Mouse (Mus musculus) cortical plate, adult 2 months (tissue): ENCODE measurements at regions not wholly inside any gene's neighbourhood (a gene's known extent, or its start where the extent isn't known, plus 50 kb on each side); places are given as distances from the start of the nearest gene placed in this dataset.

Experiments used
- H3K27ac ChIP-seq: fragments of 200-500 bp; 2 replicates; pipeline ENCODE4 v1.5.1; 2012; ENCODE audit warnings: low read length, control low read depth, inconsistent platforms; ENCODE audit not compliant: insufficient read depth
- H3K4me1 ChIP-seq: fragments of 200-500 bp; 2 replicates; pipeline ENCODE4 v1.6.1; 2011; ENCODE audit warnings: low read length; ENCODE audit not compliant: control insufficient read depth, insufficient read depth
- H3K4me3 ChIP-seq: fragments of 200-500 bp; 2 replicates; pipeline ENCODE4 v1.5.1; 2011; ENCODE audit warnings: mild to moderate bottlenecking, low read length, control low read depth; ENCODE audit not compliant: insufficient read depth
- CTCF ChIP-seq: fragments of 200-500 bp; IDR thresholded peaks from 2 replicates; pipeline ENCODE4 v1.5.1; 2011; ENCODE audit warnings: mild to moderate bottlenecking, control low read depth, low read length; ENCODE audit not compliant: insufficient read depth; ENCODE audit errors: extremely low read depth
- POLR2A ChIP-seq: fragments of 200-500 bp; IDR thresholded peaks from 2 replicates; pipeline ENCODE4 v1.6.1; 2011; ENCODE audit warnings: mild to moderate bottlenecking, low read length, control low read depth; ENCODE audit not compliant: insufficient read depth; ENCODE audit errors: extremely low read depth

GRCm38 (mm10) chr6:51180881-51181875 is 251.3 kb upstream of the Nfe2l3 start:
- no peak for TF ChIP-seq POLR2A
- no peak for TF ChIP-seq CTCF
- H3K27ac ChIP-seq, result no peak overlapping the region

GRCm38 (mm10) chr6:51181905-51182304 is 250.6 kb upstream of the Nfe2l3 start:
- no peak for TF ChIP-seq CTCF
- TF ChIP-seq POLR2A, result no peak
- Histone ChIP-seq H3K27ac (no peak overlapping the region), H3K4me3 (no peak overlapping the region), H3K4me1 (no peaks in the 10 kb centered on the region)

More at GRCm38 (mm10) chr6:51180881-51181875, 251.3 kb upstream of the Nfe2l3 start:
- no peaks in the 10 kb centered on the region for H3K4me1 ChIP-seq
- no peak overlapping the region for H3K4me3 ChIP-seq

DNA sequence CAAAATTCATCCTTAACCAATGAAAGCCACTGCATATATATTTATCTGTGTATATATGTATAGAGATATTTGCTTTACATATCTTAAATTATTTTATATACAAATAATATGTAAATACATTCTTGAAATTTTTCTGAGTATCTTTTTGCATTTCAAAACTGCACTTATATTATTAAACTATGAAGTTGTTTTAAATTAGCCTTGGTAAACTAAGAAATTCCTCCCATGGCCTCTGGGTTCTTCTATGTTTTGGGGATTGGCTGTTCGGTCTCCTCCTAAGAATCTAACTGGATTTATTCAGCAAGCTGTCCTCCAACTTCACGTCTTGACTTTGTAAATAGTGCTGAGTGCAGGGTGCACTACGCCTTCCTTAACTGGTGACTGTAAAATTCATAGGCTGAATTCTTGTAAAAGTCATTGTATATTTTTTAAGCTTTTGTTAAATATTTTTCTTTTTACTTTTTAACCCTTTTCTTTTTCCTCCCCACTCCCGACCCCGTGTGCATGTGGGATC is 249.6 kb upstream of the Nfe2l3 start:
- Histone ChIP-seq H3K4me1 (no peaks in the 10 kb centered on the region), H3K4me3 (no peak overlapping the region), H3K27ac (no peak overlapping the region)
- TF ChIP-seq CTCF (no peak), POLR2A (no peak)

GRCm38 (mm10) chr6:51183576-51184420 is 248.7 kb upstream of the Nfe2l3 start:
- Histone ChIP-seq H3K4me1 (no peaks in the 10 kb centered on the region), H3K27ac (no peak overlapping the region), H3K4me3 (no peak overlapping the region)
- TF ChIP-seq CTCF, result no peak
- TF ChIP-seq POLR2A, result no peak

- Histone ChIP-seq H3K4me3 (no peak overlapping the region), H3K4me1 (no peaks in the 10 kb centered on the region), H3K27ac (no peak overlapping the region)
- no peak for TF ChIP-seq CTCF
- TF ChIP-seq POLR2A, result no peak
Observed at GRCm38 (mm10) chr6:51184500-51184899, 248.0 kb upstream of the Nfe2l3 start.

DNA sequence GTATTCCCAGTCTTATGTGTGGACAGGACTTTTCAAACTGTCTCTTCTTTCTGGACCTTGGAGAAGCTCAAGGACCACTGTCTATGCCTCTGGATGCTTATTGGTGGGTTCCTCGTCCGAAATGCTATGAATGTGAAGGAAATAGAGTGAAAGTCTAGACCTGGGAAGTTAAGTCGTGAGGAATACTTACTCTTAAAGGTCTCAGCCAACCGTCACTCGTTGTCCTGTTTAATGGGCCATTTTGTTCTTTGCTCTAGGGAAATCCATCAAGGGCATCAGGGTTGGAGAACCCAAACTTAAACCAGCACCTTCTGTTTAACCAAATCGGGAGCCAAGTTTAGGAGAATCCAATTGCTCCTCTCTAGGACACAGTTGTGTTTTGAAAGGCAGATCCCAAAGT is 247.3 kb upstream of the Nfe2l3 start:
- TF ChIP-seq CTCF (no peak), POLR2A (no peak)
- no peak overlapping the region for H3K27ac ChIP-seq
- no peaks in the 10 kb centered on the region for H3K4me1 ChIP-seq
- H3K4me3 ChIP-seq, result no peak overlapping the region

- no peak overlapping the region for H3K4me3 ChIP-seq
- no peak overlapping the region for H3K27ac ChIP-seq
- no peaks in the 10 kb centered on the region for H3K4me1 ChIP-seq
- TF ChIP-seq POLR2A (no peak), CTCF (no peak)
Observed at GRCm38 (mm10) chr6:51189173-51189572, 243.3 kb upstream of the Nfe2l3 start.

GRCm38 (mm10) chr6:51192826-51193225 is 239.6 kb upstream of the Nfe2l3 start:
- H3K27ac ChIP-seq, result no peak overlapping the region
- TF ChIP-seq CTCF (no peak), POLR2A (no peak)
- no peaks in the 10 kb centered on the region for H3K4me1 ChIP-seq
- H3K4me3 ChIP-seq, result no peak overlapping the region

GRCm38 (mm10) chr6:51193356-51193755 is 239.1 kb upstream of the Nfe2l3 start:
- H3K4me1 ChIP-seq, result no peaks in the 10 kb centered on the region
- H3K4me3 ChIP-seq, result no peak overlapping the region
- no peak overlapping the region for H3K27ac ChIP-seq
- no peak for TF ChIP-seq CTCF
- TF ChIP-seq POLR2A, result no peak
